Mouse (Mus musculus) kidney, adult 2 months (tissue): Measurements from ENCODE around the gene Mrps14.

Experiments used
- CTCF ChIP-seq: fragments of 200-500 bp; conservative IDR thresholded peaks from 2 replicates; pipeline ENCODE4 v1.5.1; 2011; ENCODE audit warnings: low read depth, mild to moderate bottlenecking, control low read depth, low read length, moderate library complexity, mixed read lengths; ENCODE audit not compliant: insufficient read depth, insufficient read length
- POLR2A ChIP-seq: fragments of 200-500 bp; IDR thresholded peaks from one replicate; pipeline ENCODE4 v1.6.1; 2011; ENCODE audit warnings: low read depth, low read length, control low read depth

DNA sequence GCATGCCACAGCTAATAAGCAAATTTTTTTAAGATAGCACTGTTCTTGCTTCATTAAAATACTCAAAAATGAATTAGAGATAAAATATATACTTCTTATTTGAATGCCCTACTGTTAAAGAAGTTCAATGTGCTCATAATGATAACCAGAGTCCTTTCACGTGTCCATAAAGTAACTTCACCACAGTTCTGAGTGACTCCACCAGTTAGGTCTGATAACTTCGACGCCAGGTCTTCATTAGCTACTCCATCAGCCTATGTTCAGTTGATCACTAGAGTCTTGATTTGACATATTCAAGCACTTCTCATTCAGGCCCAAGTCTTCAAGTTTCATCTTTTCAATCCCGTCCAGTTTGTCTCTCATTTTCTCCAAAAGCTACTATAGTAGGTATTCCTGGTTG, 32.2 kb downstream of the Mrps14 start:
- TF ChIP-seq CTCF (no peak), POLR2A (no peak)
